ENCODE assay signal across 26 mouse cellular contexts in genomic region chr12:117786621-117787020, GRCm38 (mm10).
"Had no signal": no experiment of that assay in that cellular context is flagged by ENCODE, and none has a peak within 500 bp of the region (broad histone marks: within the 10 kb centered on the region; RNA-seq: fewer than 3 reads in every experiment).

No protein-coding gene starts in this region.

- H3K4me3 ChIP-seq: heart, embryonic 13.5 days; heart, embryonic 15.5 days; hindbrain, embryonic 13.5 days; hindbrain, embryonic 15.5 days; layer of hippocampus, adult 2 months; left cerebral cortex, adult 2 months; limb, embryonic 10.5 days; limb, embryonic 12.5 days; liver, embryonic 13.5 days; liver, embryonic 15.5 days had no signal

- H3K27ac ChIP-seq: heart, embryonic 13.5 days; heart, embryonic 15.5 days; hindbrain, embryonic 13.5 days; hindbrain, embryonic 15.5 days; hindbrain, postnatal 0 days; layer of hippocampus, adult 2 months; left cerebral cortex, adult 2 months; limb, embryonic 10.5 days; limb, embryonic 12.5 days; liver, embryonic 13.5 days; liver, embryonic 15.5 days had no signal

- H3K9ac ChIP-seq: heart, embryonic 13.5 days; heart, embryonic 15.5 days; hindbrain, embryonic 13.5 days; hindbrain, embryonic 15.5 days; limb, embryonic 12.5 days; liver, embryonic 13.5 days; liver, embryonic 15.5 days; liver, postnatal 0 days had no signal

- H3K36me3 ChIP-seq: heart, embryonic 13.5 days; heart, embryonic 15.5 days; hindbrain, embryonic 13.5 days; hindbrain, embryonic 15.5 days; limb, embryonic 10.5 days; limb, embryonic 12.5 days; liver, embryonic 13.5 days; liver, embryonic 15.5 days had no signal

- ATAC-seq: hindbrain, postnatal 0 days; intestine, postnatal 0 days; liver, postnatal 0 days had no signal

- H3K9me3 ChIP-seq: heart, embryonic 13.5 days; heart, embryonic 15.5 days; hindbrain, embryonic 13.5 days; hindbrain, embryonic 15.5 days; limb, embryonic 10.5 days; limb, embryonic 12.5 days; liver, embryonic 13.5 days; liver, embryonic 15.5 days had no signal

- H3K4me2 ChIP-seq: heart, embryonic 11.5 days; heart, embryonic 13.5 days; heart, embryonic 15.5 days; hindbrain, embryonic 13.5 days; hindbrain, embryonic 15.5 days; limb, embryonic 12.5 days; liver, embryonic 11.5 days; liver, embryonic 13.5 days; liver, embryonic 15.5 days had no signal

- H3K27me3 ChIP-seq: heart, embryonic 15.5 days; liver, embryonic 13.5 days; liver, embryonic 15.5 days had no signal

- H3K4me1 ChIP-seq: liver, embryonic 13.5 days had no signal

- DNase-seq: gastrocnemius, postnatal 14 days; gastrocnemius, postnatal 36 days; heart, adult 18-20 months; heart, postnatal 14 days; heart, postnatal 36 days; kidney, adult 18-20 months; kidney, adult 8-10 months; kidney, postnatal 10 days; kidney, postnatal 25 days; kidney, postnatal 4 days; liver; liver, embryonic 13.5 days; liver, postnatal 0 days had no signal
